Mouse (Mus musculus) midbrain, embryonic 14.5 days (tissue): ENCODE measurements around the gene Jmjd6. TPM values are rescaled to one million over a fixed set of nuclear protein-coding genes. Genes with fewer than 3 reads are reported as not detected.

Experiments
- polyA plus RNA-seq: library from polyadenylated mRNA; unstranded; fragments of >200 nt; fragmentation: Nextera tagmentation; extraction: Ambion mirVana; gene quantifications from 2 replicates; pipeline ENCODE4 v1.2.1, GENCODE M21; 2014

The Jmjd6 gene
- polyA plus RNA-seq, 1 experiment from 2014 or later: 70.8 TPM

Other genes starting within 250 kb of the Jmjd6 start
- gene Rhbdf2, start 216.4 kb downstream of the Jmjd6 start, polyA plus RNA-seq: 0.61 and 0.63 TPM in 2 replicates
- gene Prcd, start 189.9 kb downstream of the Jmjd6 start, polyA plus RNA-seq: 1.6 and 3.3 TPM in 2 replicates
- gene Cygb, start 189.1 kb downstream of the Jmjd6 start, polyA plus RNA-seq: 19.1 and 24.0 TPM in 2 replicates
- gene St6galnac1, start 67.9 kb downstream of the Jmjd6 start, polyA plus RNA-seq: not detected in 2 replicates
- gene Mxra7, start 15.4 kb downstream of the Jmjd6 start, polyA plus RNA-seq: 20.7 and 20.9 TPM in 2 replicates
- 80.4 and 87.6 TPM in 2 replicates for gene Mettl23, start 171 bp downstream of the Jmjd6 start, polyA plus RNA-seq
- 51.3 and 52.8 TPM in 2 replicates for gene Mfsd11, start 9.0 kb upstream of the Jmjd6 start, polyA plus RNA-seq
- gene Srsf2, start 9.6 kb upstream of the Jmjd6 start, polyA plus RNA-seq: 650 and 686 TPM in 2 replicates
- 24.2 and 31.4 TPM in 2 replicates for gene Mgat5b, start 75.4 kb upstream of the Jmjd6 start, polyA plus RNA-seq